Mouse (Mus musculus) lung, adult 18-20 months (tissue): Measurements from ENCODE around the gene S100a14.

Source experiments
- DNase-seq, 2 experiments: peaks; one replicate each; pipeline ENCODE4 v3.0.0; 2022; ENCODE audit warnings: mixed read lengths in 2 of 2

The S100a14 gene

GRCm38 (mm10) chr3:90526580-90526979, at the start of gene S100a14:
Gene S100a14 (plus strand): TSS chr3:90526856.
- peak; percentile 83 to 89 for DNase-seq

GRCm38 (mm10) chr3:90486998-90487397, 39.7 kb upstream of the S100a14 start:
- no peak for DNase-seq

GRCm38 (mm10) chr3:90488576-90488975, 38.1 kb upstream of the S100a14 start:
- DNase-seq = no peak

GRCm38 (mm10) chr3:90490696-90491256, 35.9 kb upstream of the S100a14 start, which contains the start of gene Snapin:
Gene Snapin (minus strand): TSS chr3:90491033.
- peak; percentile 96 to 97 for DNase-seq

- DNase-seq = peak; percentile 45 to 71
Observed at GRCm38 (mm10) chr3:90491350-90491749, 35.3 kb upstream of the S100a14 start.

- no peak for DNase-seq
Observed at GRCm38 (mm10) chr3:90493831-90494540, 32.7 kb upstream of the S100a14 start.

- no peak for DNase-seq
Observed at GRCm38 (mm10) chr3:90495850-90496525, 30.7 kb upstream of the S100a14 start.

- DNase-seq = no peak
Observed at GRCm38 (mm10) chr3:90497597-90497996, 29.1 kb upstream of the S100a14 start.

- no peak for DNase-seq
Observed at GRCm38 (mm10) chr3:90503444-90503843, 23.2 kb upstream of the S100a14 start.

- no peak for DNase-seq
Observed at GRCm38 (mm10) chr3:90505216-90505615, 21.4 kb upstream of the S100a14 start.

GRCm38 (mm10) chr3:90506362-90506761, 20.3 kb upstream of the S100a14 start:
- DNase-seq = peak in 1 of 2 experiments; percentile 54

- DNase-seq = no peak
Observed at GRCm38 (mm10) chr3:90508287-90508949, 18.2 kb upstream of the S100a14 start.

GRCm38 (mm10) chr3:90508950-90509746, 17.5 kb upstream of the S100a14 start, which contains the start of gene Chtop:
Gene Chtop (minus strand): TSS chr3:90509498.
- peak; percentile 99 to 100 for DNase-seq

GRCm38 (mm10) chr3:90509747-90510123, 16.9 kb upstream of the S100a14 start:
- DNase-seq = no peak

- no peak for DNase-seq
Observed at GRCm38 (mm10) chr3:90512276-90512675, 14.4 kb upstream of the S100a14 start.

- DNase-seq = no peak
Observed at GRCm38 (mm10) chr3:90512948-90513642, 13.6 kb upstream of the S100a14 start.

GRCm38 (mm10) chr3:90513796-90514590, 12.7 kb upstream of the S100a14 start, which contains the start of the genes S100a1 and S100a13:
Gene S100a1 (minus strand): TSS chr3:90514392.
Gene S100a13 (plus strand): TSS chr3:90514435.
- peak; percentile 90 to 93 for DNase-seq

- peak; percentile 88 to 90 for DNase-seq
Observed at GRCm38 (mm10) chr3:90514691-90515090, 12.0 kb upstream of the S100a14 start.

- peak; percentile 65 to 80 for DNase-seq
Observed at GRCm38 (mm10) chr3:90515242-90515641, 11.4 kb upstream of the S100a14 start.

GRCm38 (mm10) chr3:90515789-90516188, 10.9 kb upstream of the S100a14 start:
- DNase-seq = no peak

GRCm38 (mm10) chr3:90517711-90518110, 8.9 kb upstream of the S100a14 start:
- DNase-seq = no peak
